Mouse (Mus musculus) forebrain, embryonic 14.5 days (tissue): ENCODE measurements around the gene Mrnip. TPM values are rescaled to one million over a fixed set of nuclear protein-coding genes. Genes with fewer than 3 reads are reported as not detected.

ENCODE experiments used
- ATAC-seq: fragments of 200-750 bp; cut with Nextera tagmentation; 2 replicates; pipeline ENCODE4 v1.8.0; 2017; ENCODE audit warnings: mild to moderate bottlenecking, moderate library complexity
- DNase-seq: peaks from one replicate; pipeline ENCODE4 v3.0.0-alpha.2; 2015; ENCODE audit warnings: low spot score
- H3K27ac ChIP-seq: fragments of 300-500 bp; sonication (generic); 2 replicates; pipeline ENCODE4 v1.5.1; 2014; ENCODE audit warnings: low read depth, mild to moderate bottlenecking, control low read depth, low read length, moderate library complexity
- H3K27me3 ChIP-seq: fragments of 300-500 bp; sonication (generic); replicated peaks from 2 replicates; pipeline ENCODE4 v1.6.1; 2014; ENCODE audit warnings: low read length, control low read depth, mixed read lengths; ENCODE audit not compliant: control insufficient read depth, insufficient read depth
- H3K36me3 ChIP-seq: fragments of 300-500 bp; sonication (generic); 2 replicates; pipeline ENCODE4 v1.6.1; 2014; ENCODE audit warnings: low read length, control low read depth; ENCODE audit not compliant: control insufficient read depth, insufficient read depth
- H3K4me1 ChIP-seq: fragments of 300-500 bp; sonication (generic); 2 replicates; pipeline ENCODE4 v1.6.1; 2014; ENCODE audit warnings: antibody characterized with exemption, low read length, control low read depth; ENCODE audit not compliant: control insufficient read depth, insufficient read depth
- H3K4me2 ChIP-seq: fragments of 300-500 bp; sonication (generic); 2 replicates; pipeline ENCODE4 v1.6.1; 2014; ENCODE audit warnings: mild to moderate bottlenecking, control low read depth, low read length
- H3K4me3 ChIP-seq: fragments of 300-500 bp; sonication (generic); 2 replicates; pipeline ENCODE4 v1.5.1; 2014; ENCODE audit warnings: low read depth, low read length, control low read depth
- H3K9ac ChIP-seq: fragments of 300-500 bp; sonication (generic); 2 replicates; pipeline ENCODE4 v1.6.1; 2014; ENCODE audit warnings: mild to moderate bottlenecking, low read length, control low read depth, moderate library complexity
- H3K9me3 ChIP-seq: fragments of 300-500 bp; sonication (generic); replicated peaks from 2 replicates; pipeline ENCODE4 v1.6.1; 2016; ENCODE audit warnings: low read length, control low read depth, mixed read lengths; ENCODE audit not compliant: control insufficient read depth
- WGBS: fragments of 180-500 bp; shearing (Covaris S2); extraction: QIAGEN DNeasy Blood & Tissue Kit; methylation state at CpG from one replicate; pipeline ENCODE4 v1.1.7; 2014; 5-methylcytosine and 5-hydroxymethylcytosine counted together
- microRNA-seq: library from miRNA; unstranded; fragments of <30 nt; microRNA quantifications from one replicate; pipeline ENCODE4, GENCODE M21; 2016
- polyA plus RNA-seq: library from polyadenylated mRNA; unstranded; fragments of >200 nt; fragmentation: Nextera tagmentation; extraction: Ambion mirVana; gene quantifications from 2 replicates; pipeline ENCODE4 v1.2.1, GENCODE M21; 2014

Mrnip gene
- polyA plus RNA-seq, 1 experiment from 2014 or later, result 41.5 TPM

- H3K4me2 ChIP-seq, result no peak overlapping the region
- ATAC-seq (no peak), DNase-seq (no peak)
- no peaks in the 10 kb centered on the region for H3K36me3 ChIP-seq
- no peak overlapping the region for H3K27ac ChIP-seq
- H3K4me1 ChIP-seq, result no peaks in the 10 kb centered on the region
- H3K4me3 ChIP-seq, result no peak overlapping the region
- no peaks in the 10 kb centered on the region for H3K9me3 ChIP-seq
- H3K9ac ChIP-seq, result no peak overlapping the region
- 82% methylated on average over 6 of the region's 6 CpGs for WGBS
- H3K27me3 ChIP-seq, result no peaks in the 10 kb centered on the region
These were observed 69.7 kb downstream of the Mrnip start for GRCm38 (mm10) chr11:50243926-50244325.

GRCm38 (mm10) chr11:50245269-50245668, 71.0 kb downstream of the Mrnip start:
- H3K4me1 ChIP-seq, result no peaks in the 10 kb centered on the region
- ATAC-seq (no peak), DNase-seq (no peak)
- 81% methylated on average over 5 of the region's 5 CpGs for WGBS
- H3K9ac ChIP-seq, result no peak overlapping the region
- H3K36me3 ChIP-seq, result no peaks in the 10 kb centered on the region
- H3K27me3 ChIP-seq, result no peaks in the 10 kb centered on the region
- no peak overlapping the region for H3K4me3 ChIP-seq
- no peak overlapping the region for H3K27ac ChIP-seq
- no peak overlapping the region for H3K4me2 ChIP-seq
- H3K9me3 ChIP-seq, result no peaks in the 10 kb centered on the region

DNA sequence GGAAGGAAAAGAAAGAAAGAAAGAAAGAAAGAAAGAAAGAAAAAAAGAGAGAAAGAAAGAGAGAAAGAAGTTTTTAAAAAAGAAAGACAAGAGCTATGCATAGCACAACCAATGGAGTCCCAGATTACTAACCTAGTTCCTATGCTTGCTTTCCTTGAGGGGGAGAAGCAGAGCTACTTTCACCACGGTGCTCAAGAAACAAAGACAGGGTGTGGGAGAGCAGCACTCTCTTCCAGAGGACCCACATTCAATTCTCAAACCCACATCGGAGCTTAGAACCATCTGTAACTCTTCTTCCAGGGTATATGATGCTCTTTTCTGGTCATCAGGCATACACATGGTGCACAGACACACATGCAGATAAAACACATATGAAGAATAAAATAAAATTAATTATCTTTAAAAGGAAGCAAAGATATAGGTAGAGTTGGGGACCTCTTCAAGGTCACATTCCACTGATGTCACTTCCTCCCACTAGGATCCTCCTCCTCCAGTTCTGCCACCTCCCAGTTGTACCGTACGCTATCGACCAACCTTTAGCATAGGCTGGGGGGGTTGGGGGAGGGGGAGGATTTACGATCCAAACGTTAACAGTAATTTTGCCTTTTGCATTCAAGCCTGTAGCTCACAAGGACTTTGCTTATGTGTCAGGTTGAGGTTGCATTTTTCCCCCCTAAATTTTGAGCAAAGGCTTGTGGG, 74.4 kb downstream of the Mrnip start:
- DNase-seq (no peak), ATAC-seq (no peak)
- H3K9ac ChIP-seq, result no peak overlapping the region
- no peak overlapping the region for H3K4me3 ChIP-seq
- H3K9me3 ChIP-seq, result no peaks in the 10 kb centered on the region
- H3K27me3 ChIP-seq, result no peaks in the 10 kb centered on the region
- WGBS, result 81% methylated on average over 7 of the region's 7 CpGs
- no peak overlapping the region for H3K27ac ChIP-seq
- H3K4me2 ChIP-seq, result no peak overlapping the region
- H3K36me3 ChIP-seq, result no peaks in the 10 kb centered on the region
- H3K4me1 ChIP-seq, result no peaks in the 10 kb centered on the region

Small RNA genes lying within 50 kb of the gene (microRNA-seq; reads per million reads assigned to microRNA genes)
- gene Mir6919, result 0.93 reads per million

Other genes starting within 250 kb of the Mrnip start
- 55.9 and 72.6 TPM in 2 replicates for gene Rnf130, start 149.1 kb upstream of the Mrnip start, polyA plus RNA-seq
- 23.3 and 28.3 TPM in 2 replicates for gene Tbc1d9b, start 43.0 kb upstream of the Mrnip start, polyA plus RNA-seq
- 263 and 276 TPM in 2 replicates for gene Sqstm1, start 36.4 kb downstream of the Mrnip start, polyA plus RNA-seq
- 15.2 and 18.9 TPM in 2 replicates for gene Mgat4b, start 36.4 kb downstream of the Mrnip start, polyA plus RNA-seq
- gene Ltc4s, start 64.2 kb downstream of the Mrnip start, polyA plus RNA-seq, result 3.4 and 4.1 TPM in 2 replicates
- 5.4 and 5.8 TPM in 2 replicates for gene Maml1, start 117.9 kb downstream of the Mrnip start, polyA plus RNA-seq
- 190 and 210 TPM in 2 replicates for gene Canx, start 151.2 kb downstream of the Mrnip start, polyA plus RNA-seq
- gene Cby3, start 180.0 kb downstream of the Mrnip start, polyA plus RNA-seq, result 0.86 and 0.88 TPM in 2 replicates
- 598 and 623 TPM in 2 replicates for gene Hnrnph1, start 202.5 kb downstream of the Mrnip start, polyA plus RNA-seq